Mouse (Mus musculus) megakaryocyte, adult 5-6 weeks (primary cell): Measurements from ENCODE around the gene Kctd21. TPM values are rescaled to one million over a fixed set of nuclear protein-coding genes. Genes with fewer than 3 reads are reported as not detected.

Source experiments
- ATAC-seq: 2 replicates; pipeline ENCODE4 v1.8.0; 2016; ENCODE audit warnings: mild to moderate bottlenecking, inconsistent platforms; ENCODE audit not compliant: poor library complexity, severe bottlenecking
- total RNA-seq, 2 experiments: library from RNA; stranded (forward) in 1 of 2; stranded (reverse) in 1 of 2; fragments of 153-499, 151-499 nt in 1 of 2; fragments of 221-1000, 200-1000 nt in 1 of 2; gene quantifications; 2 replicates each; pipeline versions ENCODE4 v1.2.3 to v1.2.4; 2015 to 2017

Gene Kctd21
- total RNA-seq, 2 experiments from 2014 or later = 1.8 to 3.3 TPM

DNA sequence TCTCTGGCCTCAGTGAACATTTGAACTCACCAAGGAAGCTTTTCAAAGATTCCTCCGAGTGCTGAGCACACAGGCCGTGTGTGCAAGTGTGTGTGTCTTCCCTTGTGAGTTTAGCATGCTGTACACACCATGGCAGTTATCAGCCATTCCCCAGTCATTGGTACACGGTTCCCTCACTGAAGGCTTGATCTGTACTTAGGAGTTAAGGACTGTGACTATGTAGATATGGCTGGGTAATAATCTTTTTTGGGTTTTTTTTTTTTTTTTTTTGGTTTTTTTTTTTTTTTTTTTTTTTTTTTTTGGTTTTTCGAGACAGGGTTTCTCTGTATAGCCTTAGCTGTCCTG is 14.7 kb downstream of the Kctd21 start:
- no peak for ATAC-seq

DNA sequence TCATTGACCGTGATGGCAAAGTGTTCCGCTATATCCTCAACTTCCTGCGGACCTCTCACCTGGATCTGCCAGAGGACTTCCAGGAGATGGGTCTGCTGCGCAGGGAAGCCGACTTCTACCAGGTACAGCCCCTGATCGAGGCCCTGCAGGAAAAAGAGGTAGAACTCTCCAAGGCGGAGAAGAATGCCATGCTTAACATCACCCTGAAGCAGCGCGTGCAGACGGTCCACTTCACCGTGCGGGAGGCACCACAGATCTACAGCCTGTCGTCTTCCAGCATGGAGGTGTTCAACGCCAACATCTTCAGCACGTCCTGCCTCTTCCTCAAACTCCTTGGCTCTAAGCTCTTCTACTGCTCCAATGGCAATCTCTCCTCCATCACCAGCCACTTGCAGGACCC is 15.3 kb downstream of the Kctd21 start:
- ATAC-seq = no peak

DNA sequence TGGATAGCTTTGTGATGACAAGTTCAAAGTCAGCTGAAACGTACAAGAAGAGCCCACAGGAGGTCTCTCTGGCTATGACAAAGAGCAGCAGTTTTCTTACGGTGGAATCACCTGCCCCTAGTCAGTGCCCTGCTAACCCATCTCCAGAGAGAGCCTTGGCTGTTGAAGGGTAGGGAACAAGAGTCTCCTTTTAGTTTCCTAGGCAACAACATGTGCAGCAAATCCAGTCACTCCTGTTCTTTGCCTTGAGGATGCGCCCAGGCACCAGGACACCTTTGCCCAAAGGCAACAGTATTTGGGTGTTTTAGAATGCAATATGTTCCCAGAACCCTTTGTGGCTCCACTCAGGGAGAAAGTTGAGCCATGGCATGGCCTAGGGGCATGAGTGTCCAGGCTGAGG is 16.2 kb downstream of the Kctd21 start:
- no peak for ATAC-seq

DNA sequence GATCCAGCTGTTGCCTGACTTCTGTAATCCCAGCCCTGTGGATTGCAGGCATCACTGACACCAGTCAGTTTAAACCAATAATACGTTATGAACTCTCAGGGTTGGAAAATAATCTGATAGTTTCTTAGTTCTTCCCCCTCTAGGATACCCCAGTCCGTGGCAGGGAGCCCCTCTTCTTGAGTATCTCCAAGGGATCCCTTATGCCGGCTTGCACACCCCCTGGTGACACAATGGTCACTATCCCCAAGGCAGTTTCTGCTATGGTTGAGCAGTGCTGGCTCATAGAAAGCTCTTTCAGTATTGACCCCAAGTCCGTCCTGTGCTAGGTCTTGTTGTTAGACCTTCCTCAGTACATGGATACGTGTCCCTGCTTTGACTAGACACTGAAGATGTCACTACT is 16.7 kb downstream of the Kctd21 start:
- ATAC-seq = no peak

DNA sequence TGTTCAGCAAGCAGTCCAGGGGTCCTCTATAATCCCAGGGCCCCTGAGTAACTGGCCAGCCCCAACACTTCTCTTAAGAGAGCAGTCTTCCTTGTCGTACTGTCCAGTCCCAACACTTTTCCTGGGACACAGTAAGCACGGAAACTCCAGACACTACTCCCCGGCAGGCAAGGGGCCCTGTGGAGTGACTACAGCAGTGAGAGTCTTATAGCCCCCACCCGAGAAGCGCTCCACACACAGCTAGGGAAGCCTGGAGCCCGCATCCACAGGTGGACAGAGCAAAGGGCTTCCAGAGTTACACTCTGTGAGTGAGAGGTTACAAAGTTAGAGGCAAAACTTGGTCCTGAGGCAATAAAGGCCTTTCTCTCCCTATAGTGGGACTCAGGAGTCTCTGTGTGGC is 17.3 kb downstream of the Kctd21 start:
- ATAC-seq = no peak

DNA sequence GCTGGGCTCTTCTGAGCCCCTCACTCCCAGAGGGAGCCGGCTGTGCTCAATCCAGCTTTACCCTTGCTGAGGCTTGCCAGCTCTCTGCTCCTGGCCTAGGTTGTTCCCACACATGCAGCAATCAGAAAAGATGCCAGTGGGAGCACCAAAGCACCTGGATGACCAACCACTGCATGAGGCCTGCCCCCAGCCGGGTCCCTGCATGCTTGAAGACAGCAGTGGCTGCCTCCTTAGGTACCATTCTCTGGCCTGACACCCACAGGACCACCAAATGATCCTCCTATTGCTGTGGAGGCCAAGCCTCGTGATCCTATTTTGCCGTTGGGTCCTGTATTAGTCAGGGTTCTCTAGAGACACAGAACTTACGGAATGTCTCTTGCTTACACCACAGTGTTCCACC is 18.8 kb downstream of the Kctd21 start:
- ATAC-seq = no peak

DNA sequence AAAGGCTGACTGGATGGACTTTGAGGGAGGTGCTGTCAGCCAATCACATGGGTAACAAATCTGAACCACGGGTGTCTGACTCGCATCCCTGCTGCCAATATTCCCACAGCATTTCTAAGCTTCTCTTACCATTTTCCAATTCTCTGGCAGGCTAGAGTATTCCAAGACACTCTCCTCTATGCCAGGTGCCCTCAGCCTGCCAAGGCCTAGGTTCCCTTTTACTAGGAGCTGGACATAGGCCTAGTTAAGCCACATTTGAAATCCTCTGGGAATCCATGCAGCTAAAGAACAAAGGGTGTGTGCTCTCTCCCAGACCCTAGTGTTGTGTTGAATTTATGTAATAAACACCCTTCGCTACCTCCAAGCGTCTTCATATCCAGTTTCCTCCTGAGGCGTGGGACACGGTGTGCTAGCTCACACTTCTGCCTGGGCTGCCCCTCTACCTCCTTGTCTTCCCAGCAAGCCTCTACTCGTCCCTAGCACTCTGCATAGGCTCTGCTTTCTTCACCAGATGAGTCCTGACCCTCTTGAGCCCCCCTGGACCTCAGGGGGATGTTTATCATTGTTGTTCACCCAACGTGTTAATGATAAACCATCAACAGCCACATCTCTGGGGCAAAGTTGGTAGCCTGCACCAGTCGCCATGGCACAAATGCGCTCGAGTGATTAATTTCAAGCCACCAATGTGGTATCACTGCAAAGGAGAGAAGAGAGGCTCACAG is 19.8 kb downstream of the Kctd21 start:
- ATAC-seq = no peak

DNA sequence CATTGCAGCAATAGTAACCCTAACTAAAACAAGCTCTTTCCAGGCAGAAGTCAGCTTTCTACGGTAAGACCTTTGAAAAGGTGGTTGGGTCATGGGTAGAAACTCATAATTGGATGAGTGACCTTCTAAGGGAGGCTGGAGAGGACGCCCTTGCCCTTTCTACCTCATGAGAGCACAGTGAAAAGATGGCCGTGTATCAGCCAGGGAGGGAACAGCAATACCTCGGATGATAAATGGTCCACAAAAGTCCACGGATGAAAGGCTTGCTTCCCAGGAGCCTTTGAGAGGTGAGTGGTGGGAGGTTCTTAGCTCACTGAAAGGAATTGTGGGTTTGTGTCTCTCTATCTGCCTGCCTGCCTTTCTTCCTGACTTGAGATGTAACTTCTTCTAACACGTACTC is 21.2 kb downstream of the Kctd21 start:
- ATAC-seq = no peak

DNA sequence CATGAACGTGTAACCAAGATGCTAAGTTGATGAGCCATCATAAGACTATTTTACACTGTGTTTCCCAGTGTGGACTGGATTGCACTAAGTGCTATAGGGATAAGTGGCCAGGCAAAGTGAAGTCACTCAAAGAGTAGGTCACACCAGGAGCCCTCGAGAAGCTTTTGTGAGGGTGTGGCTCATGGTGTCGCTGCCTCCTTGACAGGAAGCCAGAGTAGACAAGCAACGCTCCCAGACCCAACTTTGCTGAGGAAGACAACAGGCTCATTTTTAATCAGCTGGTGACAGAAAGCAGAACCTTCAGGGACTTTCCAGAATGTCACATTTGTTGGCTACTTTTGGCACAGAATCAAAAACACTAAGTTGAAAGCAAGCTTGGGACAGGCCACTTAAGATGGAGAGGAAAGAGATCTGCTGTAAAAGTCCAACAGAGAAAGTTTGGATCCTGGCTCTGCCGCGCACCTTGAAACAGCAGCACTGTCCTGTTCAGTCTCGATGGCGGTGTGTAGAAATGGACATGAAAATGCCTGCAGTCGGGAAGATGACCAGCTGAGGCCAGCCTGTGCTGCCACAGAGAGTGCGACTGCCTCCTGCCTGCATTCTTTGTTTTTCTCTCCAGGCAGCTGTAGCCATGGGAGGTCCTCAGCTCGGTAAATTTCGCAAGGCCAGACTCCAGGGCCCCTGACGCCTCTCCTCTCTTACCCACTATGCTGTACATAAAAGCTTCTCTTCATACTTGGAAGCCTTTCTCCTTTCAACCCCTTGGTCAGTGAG is 23.1 kb downstream of the Kctd21 start:
- ATAC-seq = peak; percentile 50

DNA sequence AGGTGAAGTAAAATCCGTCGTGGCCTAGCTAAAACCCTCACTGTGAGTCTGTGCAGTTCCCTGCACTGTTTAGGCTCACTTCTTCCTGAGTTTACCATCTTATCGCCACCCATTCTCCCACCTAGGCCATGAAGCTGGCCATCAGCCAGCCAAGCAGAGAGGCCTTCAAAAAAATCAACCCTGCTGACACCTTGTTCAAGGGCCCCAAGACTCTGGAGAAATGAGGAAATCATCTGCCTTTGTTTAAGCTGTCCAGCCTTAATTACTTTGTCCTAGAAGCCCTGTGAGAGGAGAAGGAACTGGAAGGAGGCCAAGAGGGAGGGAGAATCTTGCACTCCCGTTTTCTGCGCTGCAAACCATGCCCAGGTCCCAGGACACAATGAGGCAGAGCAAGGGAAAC is 24.1 kb downstream of the Kctd21 start:
- no peak for ATAC-seq

DNA sequence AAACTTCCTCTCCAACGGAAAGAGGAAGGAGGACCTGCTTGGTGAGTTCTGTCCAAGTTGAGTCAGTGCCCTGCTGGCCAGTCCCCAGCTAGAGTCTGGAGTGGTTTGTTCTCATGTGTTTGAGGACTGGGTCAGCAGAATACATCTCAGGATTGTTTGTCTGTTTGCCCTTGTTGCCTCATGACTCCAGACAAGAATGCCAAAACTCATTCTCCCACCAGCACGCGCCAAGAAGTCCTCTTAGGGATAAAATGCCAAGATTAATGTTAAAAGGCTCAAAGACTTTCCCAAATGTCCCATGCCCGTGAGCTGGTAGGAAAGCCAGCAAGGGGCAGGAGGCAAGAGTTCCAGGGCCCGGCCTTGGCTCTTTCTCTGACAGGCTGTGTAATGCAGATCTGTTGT is 24.7 kb downstream of the Kctd21 start:
- ATAC-seq = peak; percentile 54; the same call in 1 of the 2 replicates

DNA sequence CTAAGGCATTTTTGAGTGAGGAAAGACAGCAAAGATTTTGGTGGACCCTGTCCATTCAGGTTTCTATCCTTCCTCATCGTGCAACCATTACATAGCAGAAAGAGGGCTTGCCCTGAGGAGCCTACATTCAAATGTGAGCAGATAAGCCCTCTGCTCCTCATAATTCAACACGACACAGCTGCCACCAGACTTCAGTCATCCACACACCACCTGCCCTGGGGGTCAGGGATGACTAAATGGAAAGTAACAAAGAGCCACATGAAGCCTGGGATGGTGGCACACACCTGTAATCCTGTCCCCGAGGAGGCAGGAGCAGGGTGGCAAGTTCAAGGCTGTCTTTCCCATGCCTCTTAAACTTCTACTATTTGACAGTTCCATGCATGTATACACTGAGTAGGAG is 25.7 kb downstream of the Kctd21 start:
- ATAC-seq = no peak

DNA sequence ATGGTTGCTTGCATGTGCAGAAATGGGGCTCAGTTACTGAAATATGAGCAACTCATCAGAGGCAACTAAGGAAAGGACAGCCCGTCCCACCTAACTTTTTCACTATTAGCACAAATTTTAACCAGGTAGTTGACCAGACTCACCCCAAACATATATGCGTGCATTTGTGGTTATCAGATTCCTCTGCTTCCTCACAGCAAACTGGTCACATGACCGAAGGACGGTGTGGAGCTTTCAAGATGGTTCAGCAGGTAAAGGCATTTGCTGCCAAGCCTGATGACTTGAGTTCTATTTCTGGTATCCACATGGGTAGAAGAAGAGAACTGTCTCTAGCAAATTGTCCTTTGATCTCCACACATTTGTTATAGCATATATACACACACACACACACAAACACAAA is 26.2 kb downstream of the Kctd21 start:
- ATAC-seq = no peak

DNA sequence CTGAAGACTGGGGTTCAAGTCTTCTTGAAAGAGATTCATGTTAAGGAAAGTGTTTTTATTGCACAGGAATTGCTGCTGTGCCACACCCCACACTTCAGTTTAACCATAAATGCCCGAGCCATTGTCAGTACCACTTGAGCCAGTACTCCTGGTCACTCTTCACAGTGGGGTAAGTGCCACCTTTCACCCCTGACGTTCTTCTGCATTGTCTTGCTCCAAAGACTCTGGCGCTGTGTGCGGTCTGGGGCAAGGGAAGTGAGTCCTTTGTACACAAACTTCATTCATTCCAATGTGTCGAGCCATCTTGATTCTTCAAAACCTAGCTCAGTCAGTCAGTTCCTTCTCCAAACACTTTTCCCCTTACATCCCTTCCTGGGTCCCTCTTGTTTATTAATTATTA is 28.0 kb downstream of the Kctd21 start:
- ATAC-seq = no peak

DNA sequence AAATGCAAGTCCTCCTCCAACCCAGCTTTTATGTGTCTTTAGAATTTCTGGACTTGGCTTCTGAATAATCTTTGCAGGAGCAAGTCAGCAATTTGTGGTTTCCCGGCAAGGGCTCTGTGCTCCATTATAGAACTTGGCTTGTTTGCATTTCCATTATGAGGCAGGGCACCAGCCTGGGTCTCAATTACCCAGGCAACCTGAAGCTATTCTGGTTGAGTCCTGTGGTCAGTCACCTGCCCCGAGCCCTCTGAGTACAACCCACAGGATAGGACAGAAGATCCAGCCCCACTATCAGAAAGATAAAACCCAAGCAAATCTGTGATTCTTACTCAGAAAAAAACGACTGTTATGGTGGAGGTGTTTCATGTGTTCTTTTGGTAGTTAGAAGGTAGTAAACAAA is 28.8 kb downstream of the Kctd21 start:
- ATAC-seq = no peak

DNA sequence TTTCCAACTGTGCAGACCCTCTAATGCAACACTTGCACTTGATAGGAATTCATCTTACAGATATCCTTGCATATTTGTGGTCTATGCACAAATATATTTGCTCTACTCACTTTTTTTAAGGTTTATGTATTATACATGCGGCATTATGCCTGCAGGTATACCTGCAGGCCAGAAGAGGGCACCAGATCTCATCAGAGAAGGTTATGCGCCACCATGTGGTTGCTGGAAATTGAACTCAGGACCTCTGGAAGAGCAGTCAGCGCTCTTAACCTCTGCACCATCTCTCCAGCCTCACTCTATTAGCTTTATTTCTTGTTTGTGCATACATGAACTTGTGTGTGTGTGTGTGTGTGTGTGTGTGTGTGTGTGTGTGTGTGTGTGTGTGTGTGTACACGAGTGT is 29.3 kb downstream of the Kctd21 start:
- peak; percentile 80 for ATAC-seq

DNA sequence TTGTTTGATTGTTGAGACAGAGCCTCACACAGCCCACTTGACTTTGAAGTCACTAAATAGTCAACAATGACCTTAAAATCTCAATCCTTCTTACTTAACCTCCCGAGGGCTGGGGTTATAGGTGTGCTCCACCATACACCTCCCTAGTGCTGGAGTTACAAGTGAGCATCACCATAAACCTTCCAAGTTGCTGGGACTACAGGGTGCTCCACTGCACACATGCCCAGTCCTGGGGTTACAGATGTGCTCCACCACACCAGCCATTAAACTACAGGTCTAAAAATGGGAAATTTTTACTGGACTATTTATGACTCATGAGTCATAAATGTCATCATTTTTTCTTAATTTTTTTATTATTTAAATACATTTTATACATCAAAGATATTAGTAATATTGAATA is 33.8 kb downstream of the Kctd21 start:
- ATAC-seq = no peak

DNA sequence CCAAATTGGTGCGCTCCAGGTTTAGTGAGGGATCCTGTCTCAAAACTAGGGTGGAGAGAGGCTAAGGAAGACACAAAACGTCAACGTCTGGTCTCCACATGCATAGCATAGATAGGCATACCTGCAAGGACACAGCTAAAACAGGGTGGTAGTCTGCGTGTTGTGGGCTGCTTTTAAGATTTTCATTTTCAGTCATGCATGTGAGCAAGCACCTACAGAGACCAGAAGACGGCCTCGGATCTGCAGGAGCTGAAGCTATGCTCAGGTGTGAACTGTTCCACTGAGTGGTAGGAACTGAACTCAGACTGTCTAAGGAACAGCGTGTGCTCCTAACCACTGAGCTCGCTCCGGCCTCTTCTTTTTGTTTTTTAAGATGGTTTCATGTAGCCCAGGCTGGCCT is 43.0 kb downstream of the Kctd21 start:
- ATAC-seq = no peak

DNA sequence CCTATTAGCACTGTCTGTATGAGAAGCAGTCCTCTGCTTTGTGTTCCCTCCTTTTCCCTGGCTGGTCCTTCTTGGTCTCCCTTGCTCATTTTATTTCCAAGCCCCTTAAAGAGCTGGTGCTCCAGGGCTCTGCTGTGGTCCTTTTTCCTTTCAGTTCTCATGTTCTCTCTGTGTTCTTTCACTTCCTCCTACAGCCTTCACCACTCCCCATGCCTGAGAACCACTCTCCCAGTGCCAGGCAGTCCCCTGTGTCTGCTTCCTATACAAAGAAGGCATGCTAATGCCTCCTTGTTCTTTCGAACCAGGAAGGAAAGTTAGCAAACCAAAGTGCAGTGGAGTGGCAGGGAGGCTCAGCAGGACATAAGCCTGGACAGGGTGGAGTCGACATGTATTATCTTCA is 43.8 kb downstream of the Kctd21 start:
- peak; percentile 66 for ATAC-seq

DNA sequence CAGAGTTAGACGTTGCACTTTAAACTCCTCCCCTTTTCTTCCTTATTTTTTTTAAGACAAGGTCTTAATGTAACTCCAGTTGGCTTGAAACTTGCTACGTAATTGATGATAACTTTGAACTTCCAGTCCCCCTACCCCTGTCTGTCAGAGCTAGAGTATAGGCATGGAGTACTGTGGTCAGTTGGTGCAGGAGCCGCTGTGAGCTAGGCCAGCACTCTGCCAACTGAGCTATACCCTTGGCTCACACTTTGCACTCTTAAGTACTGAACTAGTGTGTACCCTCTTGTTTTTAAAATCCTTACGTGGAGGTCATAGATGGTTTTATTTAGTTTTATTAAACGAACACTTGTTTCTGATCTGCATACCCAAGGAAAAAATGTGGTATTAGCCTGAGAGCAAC is 47.2 kb downstream of the Kctd21 start:
- ATAC-seq = no peak

DNA sequence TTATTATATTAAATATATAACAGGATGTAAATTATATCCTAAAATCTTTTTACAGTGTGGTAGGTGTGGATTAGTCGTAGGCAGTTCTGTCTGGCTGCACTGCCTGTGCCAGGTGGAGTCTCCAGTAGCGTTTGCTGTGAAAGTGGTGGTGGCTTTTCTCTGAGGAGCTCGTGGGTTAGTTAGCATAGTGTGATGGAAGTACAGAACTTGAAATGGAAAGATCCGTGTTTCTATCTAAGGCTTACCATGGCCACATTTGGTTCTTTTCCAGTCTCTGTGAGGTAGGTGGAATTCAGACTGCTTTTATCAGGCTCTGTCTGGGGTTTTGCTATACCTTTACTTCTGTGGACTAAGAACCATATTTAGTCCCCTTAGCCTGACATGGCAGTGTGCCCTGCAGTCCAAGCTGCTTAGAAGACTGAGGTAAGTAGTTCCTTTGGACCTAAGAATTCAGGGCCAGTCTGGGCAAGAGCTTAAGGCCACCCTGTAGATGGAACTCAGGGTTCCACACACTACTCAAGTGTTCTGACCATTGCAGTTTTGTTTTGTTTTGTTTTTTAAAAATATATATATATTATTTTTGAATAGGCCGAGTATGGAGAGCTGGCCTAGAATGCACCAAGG is 48.5 kb downstream of the Kctd21 start:
- ATAC-seq = no peak

DNA sequence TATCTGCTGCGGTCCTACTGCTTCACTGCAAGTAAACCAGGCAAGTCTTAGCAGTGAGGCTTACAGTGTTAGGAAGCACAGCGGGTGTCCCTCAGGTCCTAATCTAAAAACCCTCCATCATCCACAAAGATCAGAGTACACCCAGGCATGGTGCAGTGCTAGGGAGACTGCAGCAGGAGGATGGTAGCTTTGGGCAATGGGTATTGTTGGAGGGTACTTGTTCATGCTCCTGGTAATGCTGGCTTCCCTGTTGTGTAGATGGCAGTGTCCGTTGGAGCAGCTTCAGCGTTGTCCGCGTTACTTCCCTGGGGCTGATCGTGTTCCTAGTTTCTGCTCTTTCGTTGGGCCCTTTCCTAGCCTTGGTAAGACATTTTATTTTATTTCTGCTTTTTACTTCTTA is 50.5 kb downstream of the Kctd21 start:
- no peak for ATAC-seq
